Mouse (Mus musculus) limb, embryonic 11.5 days (tissue): ENCODE results near the gene Lsm3. TPM values are rescaled to one million over a fixed set of nuclear protein-coding genes. Genes with fewer than 3 reads are reported as not detected.

Source experiments
- ATAC-seq: fragments of 200-750 bp; cut with Nextera tagmentation; 2 replicates; pipeline ENCODE4 v1.8.0; 2017; ENCODE audit warnings: low read depth; ENCODE audit not compliant: insufficient number of reproducible peaks, low FRiP score, low TSS enrichment
- DNase-seq: peaks from one replicate; pipeline ENCODE4 v3.0.0-alpha.2; 2015; ENCODE audit warnings: low spot score
- H3K27ac ChIP-seq: fragments of 300-500 bp; sonication (generic); replicated peaks from 2 replicates; pipeline ENCODE4 v1.5.1; 2014; ENCODE audit warnings: low read depth, mild to moderate bottlenecking, low read length
- H3K27me3 ChIP-seq: fragments of 300-500 bp; sonication (generic); 2 replicates; pipeline ENCODE4 v1.6.1; 2014; ENCODE audit warnings: mild to moderate bottlenecking, low read length, mixed read lengths; ENCODE audit not compliant: control insufficient read depth, insufficient read depth
- H3K36me3 ChIP-seq: fragments of 300-500 bp; sonication (generic); 2 replicates; pipeline ENCODE4 v1.6.1; 2014; ENCODE audit warnings: mild to moderate bottlenecking, low read length, moderate library complexity, mixed read lengths; ENCODE audit not compliant: control insufficient read depth, insufficient read depth
- H3K4me1 ChIP-seq: fragments of 300-500 bp; sonication (generic); 2 replicates; pipeline ENCODE4 v1.6.1; 2014; ENCODE audit warnings: low read length, mixed read lengths; ENCODE audit not compliant: control insufficient read depth, insufficient read depth
- H3K4me2 ChIP-seq: fragments of 300-500 bp; sonication (generic); 2 replicates; pipeline ENCODE4 v1.6.1; 2014; ENCODE audit warnings: low read depth, mild to moderate bottlenecking, moderate library complexity; ENCODE audit not compliant: severe bottlenecking
- H3K4me3 ChIP-seq: fragments of 300-500 bp; sonication (generic); 2 replicates; pipeline ENCODE4 v1.5.1; 2014; ENCODE audit warnings: low read depth, low read length
- H3K9ac ChIP-seq: fragments of 300-500 bp; sonication (generic); 2 replicates; pipeline ENCODE4 v1.6.1; 2014; ENCODE audit warnings: mild to moderate bottlenecking, low read length
- H3K9me3 ChIP-seq: fragments of 300-500 bp; sonication (generic); 2 replicates; pipeline ENCODE4 v1.6.1; 2016; ENCODE audit warnings: low read length; ENCODE audit not compliant: control insufficient read depth
- WGBS: fragments of 180-500 bp; shearing (Covaris S2); extraction: QIAGEN DNeasy Blood & Tissue Kit; methylation state at CpG from one replicate; pipeline ENCODE4 v1.1.7; 2014; 5-methylcytosine and 5-hydroxymethylcytosine counted together
- polyA plus RNA-seq: library from polyadenylated mRNA; unstranded; fragments of >200 nt; fragmentation: Nextera tagmentation; extraction: Ambion mirVana; gene quantifications from 2 replicates; pipeline ENCODE4 v1.2.1, GENCODE M21; 2014

The Lsm3 gene
- polyA plus RNA-seq, 1 experiment from 2014 or later = 423 TPM

DNA sequence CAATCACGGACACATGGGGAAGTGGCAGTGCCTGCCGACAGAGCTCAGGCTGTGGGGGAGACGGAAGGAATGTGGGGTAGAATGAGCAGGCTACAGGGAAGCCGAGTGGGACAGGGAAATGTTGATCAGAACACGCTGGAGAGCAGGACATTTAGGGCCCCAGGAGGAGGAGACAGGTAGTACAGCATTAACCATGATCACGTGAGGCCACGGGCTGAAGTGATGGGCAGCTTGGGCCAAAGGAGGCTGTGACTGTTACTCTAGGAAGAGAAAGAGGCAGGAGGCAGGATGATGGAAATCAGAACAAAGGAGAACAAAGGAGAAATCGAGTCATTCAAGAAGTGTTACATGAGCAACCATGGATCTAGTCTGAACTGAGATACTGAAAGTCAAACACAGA is 21.2 kb upstream of the Lsm3 start:
- H3K36me3 ChIP-seq = peaks cover 11% of the 10 kb centered on the region; the same call in 1 of the 2 replicates

GRCm38 (mm10) chr6:91503302-91503701 is 12.4 kb upstream of the Lsm3 start:
- Histone ChIP-seq H3K4me1 (no peaks in the 10 kb centered on the region), H3K9me3 (no peaks in the 10 kb centered on the region), H3K27ac (no peak overlapping the region), H3K4me3 (no peak overlapping the region), H3K27me3 (no peaks in the 10 kb centered on the region), H3K4me2 (no peak overlapping the region), H3K9ac (no peak overlapping the region), H3K36me3 (peaks cover 21% of the 10 kb centered on the region)
- 91% methylated on average over 1 of the region's 1 CpGs for WGBS
- no peak for DNase-seq
- ATAC-seq = no peak

More for the DNA sequence above, 21.2 kb upstream of the Lsm3 start:
- Histone ChIP-seq H3K4me1 (no peaks in the 10 kb centered on the region), H3K9ac (no peak overlapping the region), H3K27ac (no peak overlapping the region), H3K27me3 (no peaks in the 10 kb centered on the region), H3K9me3 (no peaks in the 10 kb centered on the region), H3K4me2 (no peak overlapping the region), H3K4me3 (no peak overlapping the region)
- DNase-seq = no peak
- no peak for ATAC-seq
- 89% methylated on average over 8 of the region's 8 CpGs for WGBS

- ATAC-seq = no peak
- Histone ChIP-seq H3K9me3 (no peaks in the 10 kb centered on the region), H3K27ac (no peak overlapping the region), H3K4me2 (no peak overlapping the region), H3K4me3 (no peak overlapping the region), H3K4me1 (no peaks in the 10 kb centered on the region), H3K9ac (no peak overlapping the region), H3K36me3 (peaks cover 17% of the 10 kb centered on the region), H3K27me3 (no peaks in the 10 kb centered on the region)
- no peak for DNase-seq
- WGBS = 90% methylated on average over 5 of the region's 5 CpGs
These were observed 9.7 kb upstream of the Lsm3 start for GRCm38 (mm10) chr6:91506036-91506435.

DNA sequence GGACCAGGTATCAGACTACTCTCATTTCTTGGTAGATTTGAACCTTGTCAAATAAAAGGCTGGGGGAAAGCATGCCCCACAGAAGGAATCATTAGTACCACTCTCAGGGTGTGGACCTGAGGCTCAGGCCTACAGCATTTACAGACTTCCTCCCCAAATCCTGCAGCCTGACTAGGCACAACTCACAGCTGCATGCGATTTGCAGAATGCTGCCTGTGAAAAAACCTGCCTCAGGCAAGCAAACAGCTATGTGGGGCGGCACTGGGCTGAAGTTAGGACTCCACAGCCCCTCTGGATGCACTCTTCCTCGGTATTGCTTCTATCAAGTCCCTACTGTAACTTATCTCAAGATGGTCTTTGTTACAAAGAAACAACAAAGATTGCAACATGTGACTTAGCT is 7.7 kb upstream of the Lsm3 start:
- DNase-seq (no peak), ATAC-seq (no peak)
- peaks cover 16% of the 10 kb centered on the region for H3K36me3 ChIP-seq
- H3K4me3 ChIP-seq = no peak overlapping the region
- no peaks in the 10 kb centered on the region for H3K9me3 ChIP-seq
- WGBS = 63% methylated on average over 3 of the region's 3 CpGs
- H3K4me1 ChIP-seq = no peaks in the 10 kb centered on the region
- H3K27ac ChIP-seq = no peak overlapping the region
- no peak overlapping the region for H3K4me2 ChIP-seq
- H3K27me3 ChIP-seq = no peaks in the 10 kb centered on the region
- H3K9ac ChIP-seq = no peak overlapping the region

GRCm38 (mm10) chr6:91509326-91509725 is 6.4 kb upstream of the Lsm3 start:
- DNase-seq (peak; percentile 83), ATAC-seq (no peak)
- Histone ChIP-seq H3K4me3 (no peak overlapping the region), H3K9me3 (no peaks in the 10 kb centered on the region), H3K27ac (no peak overlapping the region), H3K36me3 (peaks cover 10% of the 10 kb centered on the region), H3K4me2 (no peak overlapping the region), H3K27me3 (no peaks in the 10 kb centered on the region), H3K4me1 (no peaks in the 10 kb centered on the region), H3K9ac (no peak overlapping the region)
- 43% methylated on average over 7 of the region's 7 CpGs for WGBS

GRCm38 (mm10) chr6:91510211-91510610 is 5.5 kb upstream of the Lsm3 start:
- Histone ChIP-seq H3K36me3 (peaks cover 4% of the 10 kb centered on the region; the same call in 1 of the 2 replicates), H3K27ac (no peak overlapping the region), H3K27me3 (no peaks in the 10 kb centered on the region), H3K4me2 (no peak overlapping the region), H3K9me3 (no peaks in the 10 kb centered on the region), H3K9ac (no peak overlapping the region), H3K4me1 (no peaks in the 10 kb centered on the region), H3K4me3 (no peak overlapping the region)
- no peak for DNase-seq
- no peak for ATAC-seq
- 62% methylated on average over 10 of the region's 10 CpGs for WGBS

- Histone ChIP-seq H3K4me2 (peak overlapping the region; percentile 70; the same call in 1 of the 2 replicates), H3K27ac (no peak overlapping the region), H3K9me3 (no peaks in the 10 kb centered on the region), H3K9ac (no peak overlapping the region), H3K27me3 (no peaks in the 10 kb centered on the region), H3K36me3 (peaks cover 8% of the 10 kb centered on the region; the same call in 1 of the 2 replicates), H3K4me1 (0 out of 2 replicates have a peak, but pooled peaks cover 3% of the 10 kb centered on the region), H3K4me3 (no peak overlapping the region)
- no peak for DNase-seq
- ATAC-seq = no peak
These were observed 1.6 kb upstream of the Lsm3 start for GRCm38 (mm10) chr6:91514135-91514534.

GRCm38 (mm10) chr6:91514737-91515362 is 878 bp upstream of the Lsm3 start:
- peak overlapping the region; percentile 70 for H3K4me2 ChIP-seq
- peaks cover 11% of the 10 kb centered on the region; the same call in 1 of the 2 replicates for H3K36me3 ChIP-seq
- ATAC-seq (0 out of 2 replicates have a peak, but pooled peaks have one; percentile 14), DNase-seq (no peak)
- peak overlapping the region; percentile 82 for H3K9ac ChIP-seq
- H3K4me1 ChIP-seq = 0 out of 2 replicates have a peak, but pooled peaks cover 3% of the 10 kb centered on the region
- no peaks in the 10 kb centered on the region for H3K27me3 ChIP-seq
- WGBS = 25% methylated on average over 10 of the region's 10 CpGs
- no peak overlapping the region for H3K27ac ChIP-seq
- peak overlapping the region; percentile 77 for H3K4me3 ChIP-seq
- H3K9me3 ChIP-seq = no peaks in the 10 kb centered on the region
